Comparison of ENCODE assay signal across 10 mouse cellular contexts in the genomic region with DNA sequence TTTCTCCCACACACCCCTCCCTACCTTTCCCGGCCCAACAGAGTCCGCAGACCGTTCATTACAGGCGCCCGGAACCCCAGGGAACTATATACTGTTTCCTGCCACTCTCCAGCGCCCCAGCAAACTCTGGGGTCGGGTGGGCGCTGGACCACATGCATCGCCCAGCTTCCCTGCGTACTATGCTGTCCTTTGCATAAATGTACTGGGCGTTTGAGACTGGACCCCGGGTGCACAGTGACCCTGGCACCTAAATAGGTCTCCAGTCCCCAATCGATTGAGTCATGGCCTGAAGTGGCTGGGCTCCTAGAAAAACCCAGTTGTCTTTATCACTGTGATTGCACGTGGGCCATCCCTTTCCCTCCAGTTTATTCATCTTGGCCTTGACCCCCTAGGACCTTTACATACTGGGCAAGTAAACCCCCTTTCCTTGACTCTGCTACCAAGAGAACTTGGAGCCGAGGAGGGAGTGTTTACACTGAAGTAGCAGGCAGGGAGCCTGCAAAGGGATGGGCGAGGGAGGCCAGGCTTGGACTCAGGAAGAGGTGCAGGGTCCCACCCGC. TPM values are rescaled to one million over a fixed set of nuclear protein-coding genes. Genes with fewer than 3 reads are reported as not detected.
DNase-seq lines count a peak whose midpoint lies in the region; ATAC-seq lines count a peak whose summit lies in the region.
"Had no signal": no experiment of that assay in that cellular context is flagged by ENCODE, and none has a peak within 500 bp of the region (broad histone marks: within the 10 kb centered on the region; RNA-seq: fewer than 3 reads in every experiment).

No protein-coding gene starts in this region.

- peak overlapping the region; percentile 31 for H3K4me3 ChIP-seq in kidney, embryonic 14.5 days (ENCODE audit: low read length)
- H3K4me3 ChIP-seq in embryonic facial prominence, embryonic 14.5 days (ENCODE audit: low read depth, low read length) = peak overlapping the region; percentile 26
- H3K4me3 ChIP-seq in intestine, embryonic 16.5 days (ENCODE audit: low read length) = peak overlapping the region; percentile 21
- H3K4me3 ChIP-seq in neural tube, embryonic 11.5 days (ENCODE audit: low read depth, low read length) = peak overlapping the region; percentile 29

- WGBS in kidney, embryonic 14.5 days = 1% methylated on average over 17 of the region's 17 CpGs
- WGBS in embryonic facial prominence, embryonic 14.5 days = 2% methylated on average over 13 of the region's 17 CpGs
- WGBS in intestine, embryonic 16.5 days = 2% methylated on average over 17 of the region's 17 CpGs
- 2% methylated on average over 17 of the region's 17 CpGs for WGBS in neural tube, embryonic 11.5 days

- no peaks in the 10 kb centered on the region for H3K36me3 ChIP-seq in kidney, embryonic 14.5 days (ENCODE audit: control insufficient read depth, insufficient read depth, low read length)
- H3K36me3 ChIP-seq in embryonic facial prominence, embryonic 14.5 days (ENCODE audit: control insufficient read depth, insufficient read depth, low read length) = no peaks in the 10 kb centered on the region
- no peaks in the 10 kb centered on the region for H3K36me3 ChIP-seq in intestine, embryonic 16.5 days (ENCODE audit: control insufficient read depth, insufficient read depth, low read length)
- H3K36me3 ChIP-seq in neural tube, embryonic 11.5 days (ENCODE audit: control insufficient read depth, insufficient read depth, low read length) = no peaks in the 10 kb centered on the region

- H3K9ac ChIP-seq in kidney, embryonic 14.5 days (ENCODE audit: low read depth, low read length) = no peak overlapping the region
- H3K9ac ChIP-seq in embryonic facial prominence, embryonic 14.5 days (ENCODE audit: low read depth, low read length) = no peak overlapping the region
- H3K9ac ChIP-seq in intestine, embryonic 16.5 days (ENCODE audit: low read depth, low read length) = no peak overlapping the region
- H3K9ac ChIP-seq in neural tube, embryonic 11.5 days (ENCODE audit: low read length) = no peak overlapping the region

- DNase-seq in kidney, postnatal 25 days = no peak
- no peak for DNase-seq in embryonic facial prominence, embryonic 14.5 days (ENCODE audit: low spot score)
- DNase-seq in neural tube, embryonic 11.5 days (ENCODE audit: low spot score) = no peak
- no peak for DNase-seq in spleen, postnatal 36 days (ENCODE audit: low spot score in 2 of 2)
- no peak for DNase-seq in kidney, postnatal 10 days
- no peak for DNase-seq in right cerebral cortex, postnatal 14 days

- H3K4me2 ChIP-seq in kidney, embryonic 14.5 days (replicated peaks; ENCODE audit: low read depth, low read length) = peak overlapping the region; percentile 43
- peak overlapping the region; percentile 45 for H3K4me2 ChIP-seq in embryonic facial prominence, embryonic 14.5 days (ENCODE audit: low read depth, low read length)
- H3K4me2 ChIP-seq in intestine, embryonic 16.5 days (ENCODE audit: low read depth, low read length) = peak overlapping the region; percentile 30; the same call in 1 of the 2 replicates
- H3K4me2 ChIP-seq in neural tube, embryonic 11.5 days (ENCODE audit: low read depth) = peak overlapping the region; percentile 49

- no peak overlapping the region for H3K27ac ChIP-seq in kidney, embryonic 14.5 days (ENCODE audit: low read depth, low read length)
- H3K27ac ChIP-seq in embryonic facial prominence, embryonic 14.5 days (replicated peaks; ENCODE audit: low read depth, low read length) = no peak overlapping the region
- H3K27ac ChIP-seq in intestine, embryonic 16.5 days (ENCODE audit: low read length) = no peak overlapping the region
- no peak overlapping the region for H3K27ac ChIP-seq in neural tube, embryonic 11.5 days (ENCODE audit: low read depth, low read length)

- no peaks in the 10 kb centered on the region for H3K9me3 ChIP-seq in kidney, embryonic 14.5 days (ENCODE audit: control insufficient read depth, low read length)
- H3K9me3 ChIP-seq in embryonic facial prominence, embryonic 14.5 days (ENCODE audit: control insufficient read depth, low read length) = no peaks in the 10 kb centered on the region
- no peaks in the 10 kb centered on the region for H3K9me3 ChIP-seq in intestine, embryonic 16.5 days (ENCODE audit: control insufficient read depth, low read length)
- H3K9me3 ChIP-seq in neural tube, embryonic 11.5 days (ENCODE audit: control insufficient read depth, low read length) = no peaks in the 10 kb centered on the region

- H3K27me3 ChIP-seq in kidney, embryonic 14.5 days (ENCODE audit: control insufficient read depth, insufficient read depth, low read length) = peaks cover 79% of the 10 kb centered on the region
- H3K27me3 ChIP-seq in embryonic facial prominence, embryonic 14.5 days (replicated peaks; ENCODE audit: control insufficient read depth, insufficient read depth, low read length) = peaks cover 89% of the 10 kb centered on the region
- H3K27me3 ChIP-seq in intestine, embryonic 16.5 days (replicated peaks; ENCODE audit: control insufficient read depth, insufficient read depth, low read length) = peaks cover 64% of the 10 kb centered on the region
- H3K27me3 ChIP-seq in neural tube, embryonic 11.5 days (ENCODE audit: control insufficient read depth, insufficient read depth, low read length) = peaks cover 64% of the 10 kb centered on the region

- peaks cover 13% of the 10 kb centered on the region; the same call in 1 of the 2 replicates for H3K4me1 ChIP-seq in kidney, embryonic 14.5 days (ENCODE audit: control insufficient read depth, insufficient read depth, low read length)
- peaks cover 3% of the 10 kb centered on the region; the same call in 1 of the 2 replicates for H3K4me1 ChIP-seq in embryonic facial prominence, embryonic 14.5 days (ENCODE audit: control insufficient read depth, insufficient read depth, low read length)
- H3K4me1 ChIP-seq in intestine, embryonic 16.5 days (ENCODE audit: control insufficient read depth, insufficient read depth, low read length) = peaks cover 9% of the 10 kb centered on the region
- H3K4me1 ChIP-seq in neural tube, embryonic 11.5 days (ENCODE audit: control insufficient read depth, insufficient read depth, low read length) = peaks cover 8% of the 10 kb centered on the region; the same call in 1 of the 2 replicates

- ATAC-seq in kidney, embryonic 14.5 days (ENCODE audit: low FRiP score, low TSS enrichment) = 0 out of 2 replicates have a peak, but pooled peaks have one; percentile 32
- no peak for ATAC-seq in embryonic facial prominence, embryonic 14.5 days (ENCODE audit: low read depth)
- no peak for ATAC-seq in intestine, embryonic 16.5 days
- ATAC-seq in neural tube, embryonic 11.5 days (ENCODE audit: insufficient read depth, low FRiP score, low TSS enrichment) = 0 out of 2 replicates have a peak, but pooled peaks have one; percentile 7

RNA-seq across cellular contexts. Expression of gene C1ql2, which starts 1.5 kb away (rescaled TPM):
- not detected in 2 replicates for polyA plus RNA-seq in kidney, embryonic 14.5 days (2014; fragmentation: Nextera tagmentation; extraction: Ambion mirVana)
- polyA plus RNA-seq in embryonic facial prominence, embryonic 14.5 days (2014; fragmentation: Nextera tagmentation; extraction: Ambion mirVana) = 0.08 TPM in 1 of 2 replicates, not detected in the other
- polyA plus RNA-seq in intestine, embryonic 16.5 days (2015; fragmentation: Nextera tagmentation; extraction: Ambion mirVana) = not detected in 2 replicates
- polyA plus RNA-seq in neural tube, embryonic 11.5 days (2014; fragmentation: Nextera tagmentation; extraction: Ambion mirVana) = 0.15 TPM in 1 of 2 replicates, not detected in the other
- polyA plus RNA-seq: gonadal fat pad, adult 2 months; liver, embryonic 16.5 days had no signal

Comparison
In these comparisons a context has a peak if more than half of its experiments do, and no peak if none do; other contexts are left out.
1. ATAC-seq: peak in kidney, embryonic 14.5 days (single experiment) and neural tube, embryonic 11.5 days (single experiment); none in embryonic facial prominence, embryonic 14.5 days (single experiment) and intestine, embryonic 16.5 days (single experiment).
2. Peak in every context shown above with its lines, with median percentiles within 50 percentile points of each other: H3K4me2 ChIP-seq and H3K4me3 ChIP-seq.